In genomic region chr7:30633762-30634412, GRCm38 (mm10) we compare ENCODE assay signal across 13 mouse cellular contexts. TPM values are rescaled to one million over a fixed set of nuclear protein-coding genes. Genes with fewer than 3 reads are reported as not detected.
DNase-seq lines count a peak whose midpoint lies in the region; ATAC-seq and TF ChIP-seq lines count a peak whose summit lies in the region.
"Had no signal": no experiment of that assay in that cellular context is flagged by ENCODE, and none has a peak within 500 bp of the region (broad histone marks: within the 10 kb centered on the region; RNA-seq: fewer than 3 reads in every experiment).

No protein-coding gene starts in this region.

- H3K9ac ChIP-seq in heart, embryonic 12.5 days, result peak overlapping the region; percentile 1; the same call in 1 of the 2 replicates
- H3K9ac ChIP-seq in lung, embryonic 14.5 days, result no peak overlapping the region; the same call in 1 of the 2 replicates
- H3K9ac ChIP-seq in limb, embryonic 12.5 days (replicated peaks), result no peak overlapping the region; the same call in 1 of the 2 replicates

- no peak for ATAC-seq in heart, embryonic 12.5 days (ENCODE audit: insufficient number of reproducible peaks, low FRiP score)
- ATAC-seq in lung, embryonic 14.5 days (ENCODE audit: insufficient read depth), result no peak
- no peak for ATAC-seq in limb, embryonic 12.5 days (ENCODE audit: insufficient number of reproducible peaks, insufficient read depth, low FRiP score, low TSS enrichment, low read depth)

- no peaks in the 10 kb centered on the region for H3K9me3 ChIP-seq in heart, embryonic 12.5 days (replicated peaks)
- H3K9me3 ChIP-seq in lung, embryonic 14.5 days (ENCODE audit: low read depth, low read length), result no peaks in the 10 kb centered on the region
- no peaks in the 10 kb centered on the region for H3K9me3 ChIP-seq in limb, embryonic 12.5 days

- H3K27ac ChIP-seq in heart, embryonic 12.5 days (ENCODE audit: poor library complexity, severe bottlenecking), result no peak overlapping the region
- H3K27ac ChIP-seq in lung, embryonic 14.5 days (ENCODE audit: low read depth), result no peak overlapping the region
- no peak overlapping the region for H3K27ac ChIP-seq in limb, embryonic 12.5 days

- intact Hi-C loops in heart, postnatal 10 days (cut with DNase I), result no loop called here

- H3K36me3 ChIP-seq in heart, embryonic 12.5 days, result no peaks in the 10 kb centered on the region
- no peaks in the 10 kb centered on the region for H3K36me3 ChIP-seq in lung, embryonic 14.5 days (ENCODE audit: insufficient read depth)
- H3K36me3 ChIP-seq in limb, embryonic 12.5 days, result no peaks in the 10 kb centered on the region

- peak overlapping the region; percentile 19 for H3K4me3 ChIP-seq in heart, embryonic 12.5 days
- 0 out of 2 replicates have a peak overlapping the region, but pooled peaks have one; percentile 26 for H3K4me3 ChIP-seq in lung, embryonic 14.5 days (ENCODE audit: low read depth, low read length)
- peak overlapping the region; percentile 29 for H3K4me3 ChIP-seq in limb, embryonic 12.5 days (replicated peaks)

- peak overlapping the region; percentile 54 for H3K4me2 ChIP-seq in heart, embryonic 12.5 days
- H3K4me2 ChIP-seq in lung, embryonic 14.5 days, result no peak overlapping the region
- H3K4me2 ChIP-seq in limb, embryonic 12.5 days, result peak overlapping the region; percentile 45

- peaks cover 57% of the 10 kb centered on the region for H3K27me3 ChIP-seq in heart, embryonic 12.5 days (replicated peaks)
- peaks cover 45% of the 10 kb centered on the region for H3K27me3 ChIP-seq in lung, embryonic 14.5 days (ENCODE audit: insufficient read depth, low read length)
- H3K27me3 ChIP-seq in limb, embryonic 12.5 days, result peaks cover 64% of the 10 kb centered on the region

- no peak for DNase-seq in heart, postnatal 10 days
- no peak for DNase-seq in lung, embryonic 14.5 days
- no peak for DNase-seq in lung, postnatal 14 days
- peak; percentile 52 for DNase-seq in R1 (ENCODE audit: low read depth, low spot score)
- no peak for DNase-seq in layer of hippocampus, postnatal 25 days (ENCODE audit: extremely low spot score in 1 of 2, low spot score in 1 of 2)
- DNase-seq in urinary bladder, postnatal 36 days (ENCODE audit: low spot score in 2 of 2), result no peak
- DNase-seq: cerebellum, adult 11-12 months; layer of hippocampus, postnatal 36 days had no signal

- H3K4me1 ChIP-seq in heart, embryonic 12.5 days (replicated peaks), result peaks cover 24% of the 10 kb centered on the region
- no peaks in the 10 kb centered on the region for H3K4me1 ChIP-seq in lung, embryonic 14.5 days (ENCODE audit: insufficient read depth)
- peaks cover 16% of the 10 kb centered on the region for H3K4me1 ChIP-seq in limb, embryonic 12.5 days (replicated peaks)

- WGBS in heart, embryonic 12.5 days, result 14% methylated on average over 27 of the region's 27 CpGs
- WGBS in lung, embryonic 14.5 days, result 3% methylated on average over 27 of the region's 27 CpGs
- 4% methylated on average over 27 of the region's 27 CpGs for WGBS in limb, embryonic 12.5 days

- no peak for TF ChIP-seq CTCF in lung, embryonic 14.5 days (IDR thresholded peaks at IDR 0.05; ENCODE audit: low read depth)

RNA-seq across cellular contexts. Expression of gene Etv2, which starts 1.8 kb away (rescaled TPM):
- 1.1 and 1.4 TPM in 2 replicates for polyA plus RNA-seq in heart, embryonic 12.5 days (2016; fragmentation: Nextera tagmentation; extraction: Ambion mirVana)
- not detected for total RNA-seq in heart, postnatal 10 days (2021)
- not detected in 2 replicates for polyA plus RNA-seq in lung, embryonic 14.5 days (2014; fragmentation: Nextera tagmentation; extraction: Ambion mirVana)
- not detected in 2 replicates for polyA plus RNA-seq in limb, embryonic 12.5 days (2016; fragmentation: Nextera tagmentation; extraction: Ambion mirVana)
- not detected for total RNA-seq in layer of hippocampus, postnatal 25 days (2021)
- total RNA-seq: adrenal gland, postnatal 25 days; gastrocnemius, adult 18-20 months; layer of hippocampus, postnatal 36 days had no signal
- polyA plus RNA-seq: lung, postnatal 0 days had no signal

RNA-seq across cellular contexts. Expression of gene Cox6b1, which starts 7.9 kb away (rescaled TPM):
- polyA plus RNA-seq in heart, embryonic 12.5 days (2016; fragmentation: Nextera tagmentation; extraction: Ambion mirVana), result 1,789 and 1,831 TPM in 2 replicates
- 1,000 to 10,000 TPM; 4,137 to 4,381 TPM for total RNA-seq in heart, postnatal 10 days (2021)
- polyA plus RNA-seq in lung, embryonic 14.5 days (2014; fragmentation: Nextera tagmentation; extraction: Ambion mirVana), result 855 and 914 TPM in 2 replicates
- 783 and 848 TPM in 2 replicates for polyA plus RNA-seq in limb, embryonic 12.5 days (2016; fragmentation: Nextera tagmentation; extraction: Ambion mirVana)
- 100 to 1,000 TPM; 631 to 741 TPM for total RNA-seq in layer of hippocampus, postnatal 25 days (2021)

RNA-seq across cellular contexts. Expression of gene Rbm42, which starts 16.2 kb away (rescaled TPM):
- polyA plus RNA-seq in heart, embryonic 12.5 days (2016; fragmentation: Nextera tagmentation; extraction: Ambion mirVana), result 96.5 and 103 TPM in 2 replicates
- 10 to 100 TPM; 58.8 to 60.3 TPM for total RNA-seq in heart, postnatal 10 days (2021)
- 115 and 117 TPM in 2 replicates for polyA plus RNA-seq in lung, embryonic 14.5 days (2014; fragmentation: Nextera tagmentation; extraction: Ambion mirVana)
- polyA plus RNA-seq in limb, embryonic 12.5 days (2016; fragmentation: Nextera tagmentation; extraction: Ambion mirVana), result 150 and 155 TPM in 2 replicates
- 10 to 100 TPM; 75.3 to 81.5 TPM for total RNA-seq in layer of hippocampus, postnatal 25 days (2021)

RNA-seq across cellular contexts. Expression of gene Upk1a, which starts 21.2 kb away (rescaled TPM):
- 0.44 and 2.5 TPM in 2 replicates for polyA plus RNA-seq in heart, embryonic 12.5 days (2016; fragmentation: Nextera tagmentation; extraction: Ambion mirVana)
- under 1 TPM; 0.42 to 0.48 TPM for total RNA-seq in heart, postnatal 10 days (2021)
- polyA plus RNA-seq in lung, embryonic 14.5 days (2014; fragmentation: Nextera tagmentation; extraction: Ambion mirVana), result 0.46 and 0.51 TPM in 2 replicates
- 1.4 and 2.0 TPM in 2 replicates for polyA plus RNA-seq in limb, embryonic 12.5 days (2016; fragmentation: Nextera tagmentation; extraction: Ambion mirVana)
- total RNA-seq in layer of hippocampus, postnatal 25 days (2021), result under 1 TPM in 1 of 2 experiments, not detected in 1; 0.20 TPM
- total RNA-seq: gastrocnemius, adult 18-20 months had no signal

RNA-seq across cellular contexts. Expression of gene Haus5, which starts 30.9 kb away (rescaled TPM):
- polyA plus RNA-seq in heart, embryonic 12.5 days (2016; fragmentation: Nextera tagmentation; extraction: Ambion mirVana), result 35.4 and 36.3 TPM in 2 replicates
- 1 to 10 TPM; 6.7 to 7.7 TPM for total RNA-seq in heart, postnatal 10 days (2021)
- 63.5 TPM in 2 replicates for polyA plus RNA-seq in lung, embryonic 14.5 days (2014; fragmentation: Nextera tagmentation; extraction: Ambion mirVana)
- polyA plus RNA-seq in limb, embryonic 12.5 days (2016; fragmentation: Nextera tagmentation; extraction: Ambion mirVana), result 64.3 and 70.0 TPM in 2 replicates
- 1 to 10 TPM; 4.2 to 6.6 TPM for total RNA-seq in layer of hippocampus, postnatal 25 days (2021)
